Mouse (Mus musculus) lung, postnatal 0 days (tissue): Measurements from ENCODE around the gene Slc26a8. TPM values are rescaled to one million over a fixed set of nuclear protein-coding genes. Genes with fewer than 3 reads are reported as not detected.

Source experiments
- ATAC-seq: fragments of 200-750 bp; cut with Nextera tagmentation; 2 replicates; pipeline ENCODE4 v1.8.0; 2017; ENCODE audit warnings: moderate library complexity
- DNase-seq: peaks from one replicate; pipeline ENCODE4 v3.0.0-alpha.2; 2016; ENCODE audit warnings: low spot score
- H3K27ac ChIP-seq: fragments of 300-500 bp; sonication (generic); 2 replicates; pipeline ENCODE4 v1.5.1; 2014; ENCODE audit warnings: antibody characterized with exemption, mild to moderate bottlenecking, low read length, mixed read lengths
- H3K27me3 ChIP-seq: fragments of 300-500 bp; sonication (generic); replicated peaks from 2 replicates; pipeline ENCODE4 v1.6.1; 2014; ENCODE audit warnings: low read length, mixed read lengths; ENCODE audit not compliant: insufficient read depth
- H3K36me3 ChIP-seq: fragments of 300-500 bp; sonication (generic); 2 replicates; pipeline ENCODE4 v1.6.1; 2014; ENCODE audit warnings: low read length, mixed read lengths; ENCODE audit not compliant: insufficient read depth
- H3K4me1 ChIP-seq: fragments of 300-500 bp; sonication (generic); 2 replicates; pipeline ENCODE4 v1.6.1; 2014; ENCODE audit warnings: antibody characterized with exemption, low read depth, low read length, mixed read lengths; ENCODE audit not compliant: insufficient read depth
- H3K4me2 ChIP-seq: fragments of 300-500 bp; sonication (generic); replicated peaks from 2 replicates; pipeline ENCODE4 v1.6.1; 2014; ENCODE audit warnings: low read depth, mild to moderate bottlenecking, low read length, moderate library complexity, mixed read lengths
- H3K4me3 ChIP-seq: fragments of 300-500 bp; sonication (generic); 2 replicates; pipeline ENCODE4 v1.5.1; 2014; ENCODE audit warnings: low read depth, low read length
- H3K9ac ChIP-seq: fragments of 300-500 bp; sonication (generic); replicated peaks from 2 replicates; pipeline ENCODE4 v1.6.1; 2014; ENCODE audit warnings: low read depth, mild to moderate bottlenecking
- H3K9me3 ChIP-seq: fragments of 300-500 bp; sonication (generic); 2 replicates; pipeline ENCODE4 v1.6.1; 2016; ENCODE audit warnings: low read length, mixed read lengths
- CTCF ChIP-seq: IDR thresholded peaks from 2 replicates; pipeline ENCODE4 v1.5.1; 2016; ENCODE audit warnings: antibody characterized with exemption, mild to moderate bottlenecking
- EP300 ChIP-seq: IDR thresholded peaks from 2 replicates; pipeline ENCODE4 v1.6.1; 2016; ENCODE audit warnings: antibody characterized with exemption, mild to moderate bottlenecking, control low read depth
- WGBS: fragments of 180-500 bp; shearing (Covaris S2); extraction: QIAGEN DNeasy Blood & Tissue Kit; methylation state at CpG from one replicate; pipeline ENCODE4 v1.1.7; 2014; 5-methylcytosine and 5-hydroxymethylcytosine counted together
- polyA plus RNA-seq: library from polyadenylated mRNA; unstranded; fragments of >200 nt; fragmentation: Nextera tagmentation; extraction: Ambion mirVana; gene quantifications from 2 replicates; pipeline ENCODE4 v1.2.1, GENCODE M21; 2015

The Slc26a8 gene
- polyA plus RNA-seq, 1 experiment from 2014 or later, result 0.60 TPM

GRCm38 (mm10) chr17:28691687-28692340 lies 1.8 kb upstream of the Slc26a8 start:
- H3K4me2 ChIP-seq, result peak overlapping the region; percentile 76
- peak overlapping the region; percentile 96 for H3K27ac ChIP-seq
- peak overlapping the region; percentile 96 for H3K9ac ChIP-seq
- WGBS, result under 1% methylated on average over 48 of the region's 53 CpGs
- TF ChIP-seq CTCF (peak; percentile 58), EP300 (no peak)
- peak overlapping the region; percentile 96 for H3K4me3 ChIP-seq
- peak; percentile 70 for DNase-seq
- no peaks in the 10 kb centered on the region for H3K27me3 ChIP-seq
- peaks cover 23% of the 10 kb centered on the region for H3K4me1 ChIP-seq
- no peaks in the 10 kb centered on the region for H3K36me3 ChIP-seq
- peak; percentile 27 for ATAC-seq
- no peaks in the 10 kb centered on the region for H3K9me3 ChIP-seq

DNA sequence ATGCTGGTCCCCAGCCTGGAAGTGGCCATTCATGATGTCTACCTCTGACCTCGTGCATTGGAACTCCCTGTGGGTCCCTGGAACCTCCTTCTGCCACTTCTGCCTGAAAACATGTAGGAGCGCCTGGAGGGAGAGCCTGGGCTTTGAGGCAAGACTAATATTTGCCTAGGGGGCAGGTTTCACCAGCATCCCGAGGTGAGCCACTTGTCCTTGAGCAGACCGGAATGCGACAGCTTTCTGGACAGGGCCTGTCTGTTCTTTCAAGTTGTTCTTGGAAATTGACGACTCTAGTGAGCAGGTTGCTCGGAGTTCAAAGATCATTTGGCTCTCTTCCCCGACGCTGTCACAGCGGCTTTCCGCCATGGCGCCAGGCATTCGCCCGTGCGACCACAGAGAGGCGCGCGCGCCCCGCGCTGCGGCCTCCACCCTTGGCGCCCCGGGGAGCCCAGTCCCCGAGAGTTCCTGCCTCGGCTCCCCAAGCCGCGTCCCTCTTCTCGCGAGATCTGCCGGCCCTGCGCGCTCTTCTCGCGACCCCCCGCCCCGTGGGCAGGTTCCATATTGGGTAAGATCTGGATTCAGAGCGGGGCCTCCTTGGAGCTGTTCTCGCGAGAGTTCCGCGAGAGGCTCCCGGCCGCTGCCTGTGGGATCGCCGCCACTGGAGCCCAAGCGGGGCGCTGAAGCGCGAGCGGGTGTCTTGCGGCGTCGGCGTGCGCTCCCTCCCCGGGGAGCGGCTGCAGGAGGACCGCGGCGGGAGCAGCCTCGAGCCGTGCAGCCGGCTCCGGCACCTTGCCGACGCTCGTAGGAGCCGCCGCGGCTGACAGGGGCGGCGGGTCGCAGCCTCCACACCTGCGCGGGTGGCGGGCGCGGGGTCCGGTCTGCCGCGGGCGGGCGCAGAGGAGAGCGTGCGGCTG lies 998 bp upstream of the Slc26a8 start, which contains the start of gene Mapk14:
Gene Mapk14 (plus strand): TSS at position 554 of the 911 bp plus-strand sequence.
- H3K9me3 ChIP-seq, result no peaks in the 10 kb centered on the region
- TF ChIP-seq CTCF (peak; percentile 85), EP300 (peak; percentile 91)
- peak within 1 kb of the TSS; percentile 76 for H3K4me2 ChIP-seq
- 2% methylated on average over 63 of the region's 86 CpGs for WGBS
- peak within 1 kb of the TSS; percentile 96 for H3K27ac ChIP-seq
- H3K36me3 ChIP-seq, result no peaks in the 10 kb centered on the region
- peak within 1 kb of the TSS; percentile 96 for H3K9ac ChIP-seq
- peak; percentile 99 for DNase-seq
- H3K4me1 ChIP-seq, result peaks cover 16% of the 10 kb centered on the region
- peak; percentile 95 for ATAC-seq
- peak within 1 kb of the TSS; percentile 96 for H3K4me3 ChIP-seq
- H3K27me3 ChIP-seq, result no peaks in the 10 kb centered on the region

- TF ChIP-seq CTCF (no peak), EP300 (no peak)
- Histone ChIP-seq H3K9ac (no peak overlapping the region), H3K27ac (no peak overlapping the region), H3K4me3 (no peak overlapping the region), H3K36me3 (no peaks in the 10 kb centered on the region), H3K27me3 (no peaks in the 10 kb centered on the region), H3K4me2 (no peak overlapping the region), H3K9me3 (no peaks in the 10 kb centered on the region), H3K4me1 (0 out of 2 replicates have a peak, but pooled peaks cover 2% of the 10 kb centered on the region)
- DNase-seq, result no peak
- ATAC-seq, result no peak
- 42% methylated on average over 4 of the region's 4 CpGs for WGBS
Measured at GRCm38 (mm10) chr17:28687354-28687753, 2.7 kb downstream of the Slc26a8 start.

DNA sequence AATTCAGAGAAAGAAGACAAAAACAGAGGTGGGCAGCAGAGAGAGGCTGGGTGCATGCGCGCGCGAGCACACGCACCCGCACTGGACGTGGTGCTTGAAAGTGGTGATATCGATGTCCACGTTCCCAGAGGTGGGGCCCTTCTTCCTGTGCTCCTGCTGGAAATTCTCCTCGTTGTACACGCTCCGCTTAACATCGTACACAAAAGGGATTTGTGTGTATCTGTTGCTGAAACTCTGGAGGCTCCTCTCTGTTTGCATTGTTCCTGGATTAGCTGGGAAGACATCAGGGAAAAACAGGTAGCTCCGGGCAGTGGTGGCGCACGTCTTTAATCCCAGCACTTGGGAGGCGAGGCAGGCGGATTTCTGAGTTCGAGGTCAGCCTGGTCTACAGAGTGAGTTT lies 5.4 kb downstream of the Slc26a8 start:
- Histone ChIP-seq H3K9me3 (no peaks in the 10 kb centered on the region), H3K9ac (no peak overlapping the region), H3K4me2 (no peak overlapping the region), H3K4me3 (no peak overlapping the region), H3K4me1 (0 out of 2 replicates have a peak, but pooled peaks cover 2% of the 10 kb centered on the region), H3K27ac (no peak overlapping the region), H3K27me3 (no peaks in the 10 kb centered on the region), H3K36me3 (no peaks in the 10 kb centered on the region)
- ATAC-seq (no peak), DNase-seq (no peak)
- WGBS, result 80% methylated on average over 19 of the region's 19 CpGs
- TF ChIP-seq CTCF (no peak), EP300 (no peak)

DNA sequence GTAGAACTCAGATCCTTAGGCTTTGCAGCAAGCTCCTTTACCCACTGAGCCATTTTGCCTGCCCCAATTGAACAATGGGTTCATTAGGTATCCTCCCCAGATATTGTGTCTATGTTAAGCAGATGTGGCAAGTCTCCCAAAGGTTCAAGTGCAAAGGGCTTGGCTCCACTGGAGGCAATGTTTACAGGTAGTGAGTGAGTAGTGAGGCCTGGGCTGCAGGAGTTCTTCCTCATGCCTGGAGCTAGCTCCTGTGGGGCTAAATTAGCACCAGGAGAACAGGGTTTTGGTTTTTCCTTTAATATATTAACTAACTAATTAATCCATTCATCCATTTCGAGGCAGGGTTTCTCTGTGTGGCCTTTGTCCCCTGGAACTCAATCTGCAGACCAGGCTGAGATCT lies 6.4 kb downstream of the Slc26a8 start:
- Histone ChIP-seq H3K36me3 (no peaks in the 10 kb centered on the region), H3K9me3 (no peaks in the 10 kb centered on the region), H3K4me3 (no peak overlapping the region), H3K4me1 (no peaks in the 10 kb centered on the region), H3K9ac (no peak overlapping the region), H3K27ac (no peak overlapping the region), H3K4me2 (no peak overlapping the region), H3K27me3 (no peaks in the 10 kb centered on the region)
- no peak for TF ChIP-seq EP300
- TF ChIP-seq CTCF, result no peak
- ATAC-seq (no peak), DNase-seq (no peak)
- 67% methylated on average over 1 of the region's 1 CpGs for WGBS
